19 mouse cellular contexts compared by ENCODE assay signal in the genomic region with DNA sequence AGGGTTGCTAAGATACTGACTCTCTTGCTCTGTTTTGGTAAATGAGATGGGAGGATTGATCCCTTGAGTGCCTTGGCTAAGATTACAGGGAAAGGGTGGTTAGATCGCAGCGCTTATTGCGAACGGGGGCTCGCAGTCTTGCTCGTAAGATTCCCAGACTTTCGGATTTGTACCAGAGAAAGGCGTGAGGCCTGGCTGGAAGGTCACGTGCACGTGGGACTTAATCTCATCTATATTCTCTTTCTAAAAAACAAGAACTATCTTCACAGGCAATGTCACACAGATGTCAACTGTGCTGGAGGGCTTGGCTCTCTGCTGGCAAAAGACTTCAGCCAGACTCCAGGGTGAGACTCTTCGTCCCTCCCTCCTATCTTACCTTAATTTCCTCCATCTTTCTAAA. TPM values are rescaled to one million over a fixed set of nuclear protein-coding genes. Genes with fewer than 3 reads are reported as not detected.
DNase-seq lines count a peak whose midpoint lies in the region; ATAC-seq and TF ChIP-seq lines count a peak whose summit lies in the region.
"Had no signal": no experiment of that assay in that cellular context is flagged by ENCODE, and none has a peak within 500 bp of the region (broad histone marks: within the 10 kb centered on the region; RNA-seq: fewer than 3 reads in every experiment).

No protein-coding gene starts in this region.

- no peak for DNase-seq in forebrain, postnatal 0 days
- no peak for DNase-seq in midbrain, embryonic 10.5 days (ENCODE audit: low spot score)
- peak; percentile 23 for DNase-seq in MEL (ENCODE audit: low read depth, low spot score)
- DNase-seq in frontal cortex, postnatal 14 days (ENCODE audit: low spot score in 2 of 2), result no peak
- DNase-seq: adrenal gland, adult 8-10 months; adrenal gland, postnatal 14 days; adrenal gland, postnatal 36 days; cerebellum, adult 11-12 months; cerebellum, adult 2 months; cerebellum, adult 9-10 months; cerebellum, postnatal 10 days; cerebellum, postnatal 25 days had no signal

- no peak overlapping the region for H3K27ac ChIP-seq in forebrain, postnatal 0 days (ENCODE audit: low read depth, low read length)
- H3K27ac ChIP-seq in forebrain, embryonic 12.5 days, result no peak overlapping the region
- H3K27ac ChIP-seq in midbrain, embryonic 10.5 days (replicated peaks), result 0 out of 2 replicates have a peak overlapping the region, but pooled peaks have one; percentile 30
- no peak overlapping the region for H3K27ac ChIP-seq in midbrain, embryonic 13.5 days
- H3K27ac ChIP-seq in MEL (ENCODE audit: control insufficient read depth, low read depth, low read length), result no peak overlapping the region
- H3K27ac ChIP-seq: embryonic facial prominence, embryonic 13.5 days had no signal

- TF ChIP-seq EP300 in MEL (IDR thresholded peaks at IDR 0.05; ENCODE audit: low read depth in 1 of 2, low read length in 2 of 2), result no peak

- no peak for TF ChIP-seq POLR2A in MEL (IDR thresholded peaks at IDR 0.05; ENCODE audit: control insufficient read depth in 1 of 2, insufficient read depth in 1 of 2, low read depth in 1 of 2, low read length in 2 of 2, poor library complexity in 1 of 2)

- H3K9me3 ChIP-seq in forebrain, postnatal 0 days (ENCODE audit: low read length), result no peaks in the 10 kb centered on the region
- no peaks in the 10 kb centered on the region for H3K9me3 ChIP-seq in forebrain, embryonic 12.5 days
- no peaks in the 10 kb centered on the region for H3K9me3 ChIP-seq in midbrain, embryonic 10.5 days (replicated peaks)
- no peaks in the 10 kb centered on the region for H3K9me3 ChIP-seq in midbrain, embryonic 13.5 days
- H3K9me3 ChIP-seq in MEL (replicated peaks; ENCODE audit: insufficient read depth, low read length), result no peaks in the 10 kb centered on the region
- H3K9me3 ChIP-seq: embryonic facial prominence, embryonic 13.5 days had no signal

- peak; percentile 34; the same call in 1 of the 2 replicates for ATAC-seq in forebrain, postnatal 0 days
- ATAC-seq in forebrain, embryonic 12.5 days (ENCODE audit: low FRiP score), result no peak
- no peak for ATAC-seq in midbrain, embryonic 13.5 days
- ATAC-seq: activated CD4-positive, CD25-positive, alpha-beta regulatory T cell, adult 4 months; forebrain, embryonic 14.5 days; forebrain, embryonic 16.5 days; Patski had no signal

- no peak for TF ChIP-seq RAD21 in MEL (IDR thresholded peaks at IDR 0.05; ENCODE audit: low read depth, low read length)

- no peak overlapping the region for H3K4me3 ChIP-seq in forebrain, postnatal 0 days (ENCODE audit: low read depth, low read length)
- no peak overlapping the region for H3K4me3 ChIP-seq in forebrain, embryonic 12.5 days (replicated peaks)
- H3K4me3 ChIP-seq in midbrain, embryonic 10.5 days, result no peak overlapping the region
- no peak overlapping the region for H3K4me3 ChIP-seq in midbrain, embryonic 13.5 days (replicated peaks)
- no peak overlapping the region for H3K4me3 ChIP-seq in MEL (ENCODE audit: control insufficient read depth in 1 of 2, insufficient read depth in 1 of 2, low read depth in 2 of 2, low read length in 2 of 2)
- H3K4me3 ChIP-seq: embryonic facial prominence, embryonic 13.5 days had no signal

- TF ChIP-seq CTCF in forebrain, postnatal 0 days (IDR thresholded peaks at IDR 0.05; ENCODE audit: low read depth), result no peak
- TF ChIP-seq CTCF in MEL (IDR thresholded peaks at IDR 0.05 in 2 of 3, conservative IDR thresholded peaks at IDR 0.05 in 1 of 3; ENCODE audit: control insufficient read depth in 1 of 3, insufficient read depth in 1 of 3, low read depth in 2 of 3, low read length in 3 of 3, poor library complexity in 1 of 3, severe bottlenecking in 1 of 3), result no peak

- no peaks in the 10 kb centered on the region; the same call in 1 of the 2 replicates for H3K79me2 ChIP-seq in MEL (ENCODE audit: control insufficient read depth, insufficient read depth, low read length, poor library complexity)

- WGBS in forebrain, postnatal 0 days, result 69% methylated on average over 11 of the region's 11 CpGs
- 84% methylated on average over 11 of the region's 11 CpGs for WGBS in forebrain, embryonic 12.5 days
- 86% methylated on average over 11 of the region's 11 CpGs for WGBS in midbrain, embryonic 10.5 days
- WGBS in midbrain, embryonic 13.5 days, result 67% methylated on average over 11 of the region's 11 CpGs

- no peak overlapping the region for H3K4me2 ChIP-seq in forebrain, postnatal 0 days (ENCODE audit: low read depth)
- H3K4me2 ChIP-seq in forebrain, embryonic 12.5 days, result no peak overlapping the region
- no peak overlapping the region for H3K4me2 ChIP-seq in midbrain, embryonic 13.5 days (replicated peaks)
- H3K4me2 ChIP-seq: embryonic facial prominence, embryonic 13.5 days had no signal

- H3K36me3 ChIP-seq in forebrain, postnatal 0 days (ENCODE audit: insufficient read depth), result no peaks in the 10 kb centered on the region
- H3K36me3 ChIP-seq in forebrain, embryonic 12.5 days (replicated peaks), result no peaks in the 10 kb centered on the region
- no peaks in the 10 kb centered on the region for H3K36me3 ChIP-seq in midbrain, embryonic 10.5 days
- no peaks in the 10 kb centered on the region for H3K36me3 ChIP-seq in midbrain, embryonic 13.5 days
- peaks cover 0 to 21% of the 10 kb centered on the region in 2 experiments; a peak in 2 of 4 replicates for H3K36me3 ChIP-seq in MEL (ENCODE audit: control insufficient read depth in 1 of 2, insufficient read depth in 2 of 2, low read length in 2 of 2)
- H3K36me3 ChIP-seq: embryonic facial prominence, embryonic 13.5 days had no signal

- 0 out of 2 replicates have a peak, but pooled peaks cover 6% of the 10 kb centered on the region for H3K4me1 ChIP-seq in forebrain, postnatal 0 days (ENCODE audit: insufficient read depth)
- H3K4me1 ChIP-seq in forebrain, embryonic 12.5 days, result 0 out of 2 replicates have a peak, but pooled peaks cover 4% of the 10 kb centered on the region
- peaks cover 13% of the 10 kb centered on the region for H3K4me1 ChIP-seq in midbrain, embryonic 10.5 days
- peaks cover 12% of the 10 kb centered on the region for H3K4me1 ChIP-seq in midbrain, embryonic 13.5 days (replicated peaks)
- peaks cover 9 to 40% of the 10 kb centered on the region in 2 experiments for H3K4me1 ChIP-seq in MEL (ENCODE audit: control insufficient read depth in 1 of 2, insufficient read depth in 2 of 2, low read length in 2 of 2)

- no peaks in the 10 kb centered on the region for H3K27me3 ChIP-seq in forebrain, postnatal 0 days (ENCODE audit: insufficient read depth, low read length)
- H3K27me3 ChIP-seq in forebrain, embryonic 12.5 days, result peaks cover 1% of the 10 kb centered on the region; the same call in 1 of the 2 replicates
- H3K27me3 ChIP-seq in midbrain, embryonic 10.5 days (ENCODE audit: low read depth, poor library complexity, severe bottlenecking), result no peaks in the 10 kb centered on the region
- no peaks in the 10 kb centered on the region for H3K27me3 ChIP-seq in midbrain, embryonic 13.5 days
- peaks cover 0 to 2% of the 10 kb centered on the region in 2 experiments; a peak in 2 of 4 replicates for H3K27me3 ChIP-seq in MEL (ENCODE audit: control insufficient read depth in 1 of 2, insufficient read depth in 2 of 2, low read length in 2 of 2)
- H3K27me3 ChIP-seq: embryonic facial prominence, embryonic 13.5 days had no signal

- no peak overlapping the region for H3K9ac ChIP-seq in forebrain, postnatal 0 days
- H3K9ac ChIP-seq in forebrain, embryonic 12.5 days, result no peak overlapping the region
- H3K9ac ChIP-seq in midbrain, embryonic 13.5 days (replicated peaks), result no peak overlapping the region
- H3K9ac ChIP-seq in MEL (ENCODE audit: control insufficient read depth, low read depth, low read length, poor library complexity, severe bottlenecking), result no peak overlapping the region
- H3K9ac ChIP-seq: embryonic facial prominence, embryonic 13.5 days had no signal

TF ChIP-seq in MEL, 35 proteins besides CTCF, POLR2A, EP300 and RAD21:
- TF ChIP-seq BHLHE40 (IDR thresholded peaks at IDR 0.05; ENCODE audit: borderline replicate concordance, low read depth, low read length) (peak; percentile 67; the same call in 1 of the 2 replicates), JUND (IDR thresholded peaks at IDR 0.05; ENCODE audit: low read depth, low read length) (no peak), USF1 (IDR thresholded peaks at IDR 0.05; ENCODE audit: low read depth, low read length) (peak; percentile 76)

RNA-seq across cellular contexts. Expression of gene Olfm1, which starts 43.1 kb away (rescaled TPM):
- 277 and 344 TPM in 2 replicates for total RNA-seq in forebrain, postnatal 0 days (2014; rRNA removed)
- 347 and 444 TPM in 2 replicates for polyA plus RNA-seq in forebrain, postnatal 0 days (2015; fragmentation: Nextera tagmentation; extraction: Ambion mirVana)
- 79.8 and 81.5 TPM in 2 replicates for polyA plus RNA-seq in forebrain, embryonic 12.5 days (2016; fragmentation: Nextera tagmentation; extraction: Ambion mirVana)
- 27.8 and 42.4 TPM in 2 replicates for polyA plus RNA-seq in midbrain, embryonic 10.5 days (2016; fragmentation: Nextera tagmentation; extraction: Ambion mirVana)
- polyA plus RNA-seq in midbrain, embryonic 13.5 days (2015; fragmentation: Nextera tagmentation; extraction: Ambion mirVana), result 171 and 203 TPM in 2 replicates
- total RNA-seq in MEL (2012; rRNA removed), result 18.3 and 22.2 TPM in 2 replicates
- 10 to 100 TPM in 1 of 2 experiments, not detected in 1; 51.0 TPM for polyA plus RNA-seq in MEL (2012; ENCODE audit: insufficient read depth in 1 of 2, insufficient read length in 2 of 2, low read depth in 1 of 2, low replicate concordance in 2 of 2, missing spikeins in 1 of 2)
